Mouse (Mus musculus) left cerebral cortex, adult 18-20 months (tissue): ENCODE results near the gene Wdpcp. TPM values are rescaled to one million over a fixed set of nuclear protein-coding genes. Genes with fewer than 3 reads are reported as not detected.

Source experiments
- DNase-seq, 2 experiments: peaks; one replicate each; pipeline ENCODE4 v3.0.0; 2021 to 2022; ENCODE audit warnings: low spot score in 2 of 2, mixed read lengths in 1 of 2
- total RNA-seq, 2 experiments: library from RNA; stranded (reverse); gene quantifications; 2 replicates each; pipeline ENCODE4 v1.2.3; 2021

Gene Wdpcp
- total RNA-seq, 2 experiments from 2014 or later = 13.5 to 13.9 TPM

DNA sequence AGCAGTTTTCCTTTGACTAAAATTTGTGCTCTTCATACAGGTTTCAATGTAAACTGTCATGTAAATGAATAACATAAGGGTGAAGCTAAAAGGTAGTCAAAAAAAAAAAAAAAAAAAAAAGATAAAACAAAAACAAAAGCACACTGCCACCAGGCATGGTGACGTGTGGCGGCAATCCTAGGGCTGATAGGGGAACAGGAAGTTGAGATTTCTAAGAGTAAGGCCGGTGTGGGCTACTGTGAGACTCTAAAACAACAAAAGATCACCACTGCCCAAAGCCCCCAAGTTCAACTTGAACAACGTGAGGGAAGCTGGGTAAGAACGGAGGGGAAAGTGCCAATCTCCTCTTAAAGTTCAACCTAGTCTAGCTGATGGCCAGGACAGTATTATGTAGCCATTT, 3.0 kb upstream of the Wdpcp start:
- no peak for DNase-seq

DNA sequence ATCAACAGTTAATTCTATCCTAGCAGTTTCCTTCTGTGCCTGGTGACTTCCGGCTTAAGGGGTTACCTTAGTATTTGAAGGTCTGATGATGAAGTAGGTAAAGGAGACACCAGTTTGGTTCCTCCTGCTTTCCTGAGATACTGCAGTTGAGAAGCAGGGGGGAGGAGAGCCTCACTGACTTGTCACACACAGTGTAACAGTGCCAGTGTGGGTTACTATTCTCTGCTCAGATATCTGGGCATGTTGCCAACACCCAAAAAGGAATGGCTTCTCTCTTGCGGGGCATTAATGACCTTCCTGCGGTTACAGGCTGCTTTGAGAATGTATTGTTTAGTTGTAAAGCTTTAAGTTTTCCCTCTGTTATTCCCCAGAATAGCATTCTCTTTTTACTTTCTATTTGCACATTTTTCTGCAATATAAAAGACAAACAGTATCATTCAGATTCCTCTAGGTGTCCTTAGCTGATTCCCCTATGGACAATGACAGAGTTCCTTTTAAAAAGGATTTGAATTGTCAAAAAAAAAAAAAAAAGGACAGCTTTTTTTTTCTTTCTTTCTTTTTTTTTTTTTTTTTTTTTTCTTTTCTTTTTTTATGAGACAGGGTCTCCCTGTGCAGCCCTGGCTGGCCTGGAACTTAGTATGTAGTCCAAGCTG, 2.5 kb upstream of the Wdpcp start:
- DNase-seq = peak; percentile 39 to 51

DNA sequence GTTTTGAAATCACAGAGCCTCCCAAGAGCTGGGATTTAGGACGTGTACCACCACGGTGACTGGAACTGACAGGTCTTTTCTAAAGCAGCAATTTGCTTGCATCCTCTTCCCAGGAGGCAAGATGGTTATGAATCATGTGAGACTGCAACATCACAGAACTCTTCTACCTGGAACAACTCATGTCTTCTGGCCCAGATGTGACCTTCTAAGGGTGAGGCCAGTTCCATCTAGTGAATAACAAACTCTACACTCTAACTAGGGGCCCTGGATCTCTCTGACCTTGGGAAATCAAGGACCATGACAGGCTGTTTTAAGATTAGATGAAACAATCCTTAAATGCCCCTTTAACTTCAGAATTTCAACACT, 1.9 kb upstream of the Wdpcp start:
- DNase-seq = no peak

GRCm38 (mm10) chr11:21570973-21571372, 1.1 kb upstream of the Wdpcp start:
- peak; percentile 43 to 54 for DNase-seq

DNA sequence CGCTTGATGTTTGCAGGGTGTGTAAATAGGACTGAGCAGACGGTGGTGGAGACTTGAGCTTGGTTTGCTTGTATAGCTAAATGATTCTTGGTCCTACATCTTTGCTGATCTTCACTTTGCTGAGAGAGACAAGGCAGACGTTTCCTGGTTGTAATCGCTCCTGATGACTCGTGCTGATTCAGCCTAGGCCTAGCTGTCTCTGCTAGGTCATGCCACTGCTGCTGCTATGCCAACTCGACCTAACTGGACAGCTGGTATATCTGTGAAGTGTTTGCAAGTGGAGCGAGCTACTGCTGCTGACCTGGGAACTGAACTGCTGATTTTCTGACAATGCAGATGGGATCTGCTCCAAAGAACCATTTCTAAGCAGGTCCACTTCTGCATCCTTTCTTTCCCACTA, 9.4 kb downstream of the Wdpcp start:
- DNase-seq = no peak

GRCm38 (mm10) chr11:21583286-21583685, 11.3 kb downstream of the Wdpcp start:
- DNase-seq = no peak

GRCm38 (mm10) chr11:21602497-21602896, 30.5 kb downstream of the Wdpcp start:
- DNase-seq = no peak

GRCm38 (mm10) chr11:21615915-21616314, 43.9 kb downstream of the Wdpcp start:
- no peak for DNase-seq

- no peak for DNase-seq
These were observed 62.3 kb downstream of the Wdpcp start for GRCm38 (mm10) chr11:21634171-21634907.

DNA sequence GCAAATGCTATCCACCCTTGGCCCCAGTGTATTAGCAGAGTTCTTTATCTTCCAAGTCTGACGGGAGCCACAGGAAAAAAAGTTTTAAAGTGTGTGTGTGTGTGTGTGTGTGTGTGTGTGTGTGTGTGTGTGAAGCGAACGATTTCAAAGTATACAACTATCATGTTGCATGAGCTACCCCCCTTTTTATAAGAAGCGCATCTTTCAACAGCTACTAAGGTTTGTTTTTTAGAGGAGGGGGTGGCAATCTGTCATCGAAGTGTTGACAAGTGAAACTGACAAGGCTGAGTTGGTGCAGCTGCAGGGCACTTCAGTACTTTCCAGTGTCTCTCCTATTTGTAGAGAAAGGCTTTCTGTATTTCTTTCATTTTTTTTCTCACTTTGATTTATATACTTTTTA, 66.3 kb downstream of the Wdpcp start:
- DNase-seq = no peak

DNA sequence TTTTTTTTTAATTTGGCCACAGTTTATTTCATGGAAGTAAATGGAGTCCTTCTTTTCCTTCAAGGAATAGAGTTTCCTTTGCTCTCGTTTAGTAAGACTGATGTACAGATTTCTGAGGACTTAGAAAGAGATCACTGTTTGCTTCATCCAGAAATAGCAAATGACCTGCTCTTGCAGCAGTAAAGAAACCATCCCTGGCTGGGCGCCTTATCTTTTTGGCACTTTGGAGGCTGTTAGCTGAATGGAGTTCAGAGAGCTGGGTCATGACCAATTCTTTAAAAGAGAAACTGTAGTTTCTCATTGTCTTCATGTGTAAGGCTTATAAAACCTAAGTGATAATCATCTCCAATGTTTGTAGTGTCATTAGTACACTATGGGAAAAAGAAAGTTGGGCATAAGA, 67.5 kb downstream of the Wdpcp start:
- no peak for DNase-seq

- DNase-seq = no peak
These were observed 72.2 kb downstream of the Wdpcp start for GRCm38 (mm10) chr11:21644231-21644630.

DNA sequence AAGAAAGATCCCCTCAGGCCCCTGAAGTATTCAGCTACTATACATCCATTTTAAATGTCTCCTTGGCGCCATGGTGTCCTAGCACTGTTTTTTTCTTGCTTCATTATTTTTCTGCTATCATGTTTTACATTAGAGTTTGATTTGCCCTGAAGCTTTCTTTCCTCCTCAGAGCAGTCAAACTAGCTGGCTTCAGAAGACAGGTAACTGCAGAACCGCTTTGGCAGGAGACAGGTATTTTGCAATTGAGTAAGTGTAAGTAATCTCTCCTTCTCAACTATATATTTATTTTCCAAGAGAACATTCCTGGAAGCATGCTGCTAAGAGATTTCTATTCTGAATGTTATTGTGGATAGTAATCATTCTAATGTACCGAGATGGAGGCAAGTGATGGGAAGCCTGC, 74.1 kb downstream of the Wdpcp start:
- no peak for DNase-seq

DNA sequence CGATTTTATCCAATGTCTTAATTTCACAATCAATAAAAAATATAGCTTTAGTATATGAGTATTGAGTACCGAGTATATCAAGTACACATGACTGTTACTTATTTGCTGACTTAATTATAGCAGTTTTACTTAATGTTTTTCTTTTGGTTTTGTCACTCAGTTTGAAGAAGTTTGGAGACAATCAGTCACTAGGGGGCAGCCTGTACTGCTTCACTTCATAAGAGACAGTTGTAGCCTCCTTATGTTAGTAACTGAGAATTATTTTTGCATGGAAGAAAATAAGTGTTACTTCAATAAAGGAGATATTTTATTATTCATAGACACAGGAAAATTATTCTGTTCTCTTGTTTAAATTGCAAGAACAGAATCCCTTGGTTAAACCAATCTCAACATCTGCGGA, 87.0 kb downstream of the Wdpcp start:
- peak; percentile 23 to 44 for DNase-seq

GRCm38 (mm10) chr11:21677034-21677433, 105.0 kb downstream of the Wdpcp start:
- DNase-seq = no peak

DNA sequence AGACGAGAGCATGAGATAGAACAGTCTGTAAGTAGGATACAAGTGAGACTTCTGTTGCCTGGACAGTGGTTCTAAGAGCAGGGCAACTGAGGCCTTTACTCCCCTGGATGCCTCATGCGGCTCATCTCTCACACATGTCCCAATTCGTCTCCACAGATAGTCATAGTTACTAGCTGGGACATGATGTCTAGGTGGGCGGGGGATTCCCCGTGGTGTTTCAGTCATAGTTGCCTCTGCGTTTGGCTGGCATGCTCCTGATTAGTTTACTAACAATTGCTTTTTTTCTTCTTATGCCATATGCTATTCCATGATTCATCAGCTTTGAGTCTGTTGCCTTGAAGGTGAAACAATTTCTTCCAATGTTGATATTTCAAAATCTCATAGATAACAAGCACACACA, 116.4 kb downstream of the Wdpcp start:
- DNase-seq = peak; percentile 35 to 36

DNA sequence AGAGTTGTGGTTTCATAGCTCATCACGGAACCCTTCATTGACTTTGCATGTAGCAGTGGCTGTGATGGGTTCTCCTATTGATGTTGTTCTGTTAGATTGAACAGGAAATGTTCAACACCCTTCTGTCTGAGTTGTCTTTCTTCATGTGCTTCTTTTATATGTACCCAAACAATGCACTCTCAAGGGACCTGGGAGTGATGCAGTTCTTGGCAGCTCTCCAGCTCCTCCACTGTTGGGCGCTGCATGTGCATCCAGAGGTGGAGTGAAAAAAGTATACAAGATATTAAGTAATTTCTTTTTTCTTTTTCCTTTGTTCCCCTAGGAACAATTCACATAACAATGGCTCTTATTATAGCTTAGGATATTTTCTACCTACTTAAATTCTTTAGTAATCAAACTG, 118.7 kb downstream of the Wdpcp start:
- DNase-seq = no peak

DNA sequence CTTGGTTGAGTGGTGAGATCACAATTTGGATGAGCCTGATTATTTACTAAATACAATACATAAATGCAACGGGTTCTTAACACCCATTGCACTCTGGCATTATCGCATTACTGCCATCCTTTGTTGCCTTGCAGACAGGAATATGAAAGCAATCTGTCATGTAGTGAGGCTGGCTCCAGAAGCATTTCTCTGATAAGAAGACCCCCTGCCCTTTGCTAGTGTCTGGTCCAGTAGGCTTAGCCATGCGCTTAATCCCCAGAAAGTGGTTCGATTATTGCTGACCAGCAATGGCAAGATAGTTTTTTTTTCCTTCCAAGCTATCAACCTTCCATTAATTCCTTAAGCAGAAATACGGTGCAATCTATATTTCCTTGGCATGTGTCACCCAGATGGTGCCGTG, 122.1 kb downstream of the Wdpcp start:
- DNase-seq = no peak

DNA sequence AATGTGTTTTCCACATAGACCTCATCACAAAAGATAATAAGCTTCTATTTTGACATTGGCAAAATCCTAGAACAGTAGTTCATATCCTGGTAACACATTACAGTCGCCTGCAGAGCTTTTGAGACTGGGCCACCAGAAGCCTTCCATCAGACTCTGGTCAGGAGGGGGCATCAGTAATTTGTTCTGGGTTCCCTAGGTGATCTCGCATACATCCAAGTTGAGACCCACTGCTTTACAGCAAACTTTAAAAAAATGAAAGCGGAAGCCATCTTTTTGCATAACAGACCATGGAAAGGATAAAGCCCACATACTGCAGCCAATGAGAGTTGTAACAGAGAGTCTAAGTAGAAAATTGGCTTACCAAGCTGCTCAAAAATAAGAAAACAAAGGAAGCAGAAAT, 125.6 kb downstream of the Wdpcp start:
- DNase-seq = no peak

DNA sequence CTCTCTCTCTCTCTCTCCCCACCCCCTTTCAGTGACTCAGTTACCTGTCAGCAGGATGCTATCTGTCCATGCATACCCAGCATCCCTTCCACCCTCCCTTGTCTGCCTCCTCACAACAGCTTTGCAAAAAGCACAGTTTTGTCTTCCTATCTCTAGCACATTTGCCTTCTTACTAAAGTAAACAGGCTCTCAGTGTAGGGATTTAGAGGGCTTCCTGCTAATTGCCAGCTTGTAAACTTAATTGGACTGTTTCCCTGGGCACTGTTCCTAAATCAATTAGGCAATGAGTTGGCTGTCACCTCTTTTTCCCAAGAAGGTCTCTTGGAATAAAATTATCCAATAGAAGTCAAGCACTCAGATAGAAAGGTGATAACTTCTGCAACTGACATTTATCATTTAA, 141.5 kb downstream of the Wdpcp start:
- DNase-seq = no peak

DNA sequence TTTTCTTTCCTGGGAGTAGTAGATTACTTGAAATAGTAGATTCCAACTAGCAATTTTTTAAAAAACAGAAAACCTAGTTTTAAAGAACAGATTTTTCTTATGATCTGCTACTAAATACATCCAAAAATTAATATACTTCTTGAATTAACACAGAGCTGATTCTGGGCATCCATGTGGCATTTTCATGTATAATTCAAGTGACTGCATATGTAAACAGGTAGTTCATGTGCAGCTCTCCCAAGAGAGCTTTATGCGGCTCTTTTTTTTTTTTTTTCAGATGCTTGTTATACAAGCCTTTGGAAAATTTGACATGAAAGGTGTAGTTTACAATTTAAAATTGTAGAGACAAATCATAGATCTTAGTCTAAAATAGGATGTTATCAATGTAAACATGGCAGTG, 142.0 kb downstream of the Wdpcp start:
- no peak for DNase-seq

- no peak for DNase-seq
These were observed 154.3 kb downstream of the Wdpcp start for GRCm38 (mm10) chr11:21726329-21726728.

DNA sequence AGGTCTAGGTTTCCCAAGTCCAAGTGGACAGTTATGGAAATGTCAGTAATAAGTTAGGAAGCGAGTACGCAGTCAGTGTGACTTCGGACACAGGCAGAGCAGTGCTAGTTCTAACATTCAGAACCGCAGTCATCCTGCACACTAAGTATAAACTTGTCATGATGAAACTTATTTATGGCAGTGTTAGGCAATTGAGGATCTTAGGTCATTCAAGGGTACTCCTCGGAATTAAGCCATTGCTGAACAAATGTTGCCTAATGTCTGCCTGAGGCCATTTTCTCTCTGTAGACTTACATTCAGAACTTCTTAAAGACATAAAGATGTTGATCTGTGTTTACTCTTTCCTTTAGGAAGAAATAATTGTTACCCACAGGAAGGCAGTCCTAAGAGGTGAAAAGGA, 157.0 kb downstream of the Wdpcp start:
- DNase-seq = no peak
